Mouse (Mus musculus) layer of hippocampus, adult 9-10 months (tissue): ENCODE results near the gene Grm2.
A peak's percentile ranks its signal among the peaks of the same experiment; 100 is the strongest.

Experiments
- DNase-seq: peaks from one replicate; pipeline ENCODE4 v3.0.0; 2022; ENCODE audit warnings: low spot score

The Grm2 gene

DNA sequence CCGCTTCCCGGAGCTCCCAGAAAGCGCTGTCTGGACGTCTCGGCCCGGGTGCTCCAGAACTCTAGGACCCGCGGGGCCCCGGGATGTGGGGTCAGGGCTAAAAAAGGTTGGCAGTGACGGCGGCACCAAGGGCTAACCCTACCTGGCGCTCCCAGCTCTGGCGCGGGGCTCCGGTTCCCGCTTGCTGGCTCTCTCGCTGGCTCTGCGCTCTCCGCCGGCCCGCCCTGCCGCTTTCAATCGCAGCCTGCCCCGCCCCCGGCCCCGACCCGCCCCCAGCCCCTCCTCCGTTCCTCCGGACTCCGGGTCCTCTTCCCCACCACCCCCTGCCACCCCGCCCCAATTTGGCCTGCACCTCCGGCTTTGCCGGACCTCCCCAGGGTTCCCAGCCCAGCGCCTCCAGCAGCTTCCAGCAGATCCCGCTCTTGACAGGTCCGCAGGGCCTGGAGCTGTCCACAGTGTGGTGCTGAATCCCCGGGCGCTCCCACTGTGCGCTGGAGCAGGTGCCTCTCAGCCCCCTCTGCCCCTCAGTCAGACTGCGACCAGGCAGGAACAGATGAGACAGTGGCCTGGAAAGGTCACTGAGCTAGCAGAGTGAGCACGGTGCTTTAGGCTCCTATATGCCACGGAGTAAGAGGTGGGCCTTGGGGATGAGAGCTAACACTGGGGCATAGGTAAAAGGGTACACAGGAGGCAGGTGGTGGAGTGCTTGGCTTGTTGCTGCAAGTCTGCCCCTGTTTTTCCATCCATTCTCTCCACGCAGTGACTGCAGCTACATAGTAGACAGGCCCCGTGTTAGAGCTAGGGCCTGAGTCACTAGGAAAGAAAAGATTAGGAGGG, at the start of gene Grm2:
Gene Grm2 (minus strand): TSS at position 199 of the 837 bp plus-strand sequence.
- DNase-seq = no peak

DNA sequence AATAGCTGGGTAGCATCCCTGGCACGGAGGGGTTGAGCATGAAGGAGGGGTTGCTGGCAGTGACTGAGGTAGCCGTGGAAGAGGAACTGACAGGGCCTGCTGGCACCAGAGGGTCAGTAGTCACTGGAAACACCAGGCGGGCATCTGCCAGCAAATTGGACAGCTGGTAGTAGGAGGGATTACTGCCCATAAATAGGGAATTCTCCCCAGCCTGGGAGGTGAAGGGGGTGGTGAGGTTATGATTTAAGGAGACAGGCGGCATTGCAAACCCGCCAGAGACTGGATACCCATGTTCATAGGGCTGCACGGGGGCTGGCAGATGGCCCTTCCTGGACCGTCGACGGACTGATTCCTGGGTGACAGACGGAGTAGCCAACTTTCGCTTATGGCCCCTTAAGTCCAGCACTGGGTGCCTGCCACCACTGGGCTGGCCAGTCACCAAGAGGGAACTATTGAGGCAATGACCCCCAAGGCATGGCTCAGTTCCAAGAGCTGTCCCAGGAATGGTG, 37.1 kb upstream of the Grm2 start:
- no peak for DNase-seq

DNA sequence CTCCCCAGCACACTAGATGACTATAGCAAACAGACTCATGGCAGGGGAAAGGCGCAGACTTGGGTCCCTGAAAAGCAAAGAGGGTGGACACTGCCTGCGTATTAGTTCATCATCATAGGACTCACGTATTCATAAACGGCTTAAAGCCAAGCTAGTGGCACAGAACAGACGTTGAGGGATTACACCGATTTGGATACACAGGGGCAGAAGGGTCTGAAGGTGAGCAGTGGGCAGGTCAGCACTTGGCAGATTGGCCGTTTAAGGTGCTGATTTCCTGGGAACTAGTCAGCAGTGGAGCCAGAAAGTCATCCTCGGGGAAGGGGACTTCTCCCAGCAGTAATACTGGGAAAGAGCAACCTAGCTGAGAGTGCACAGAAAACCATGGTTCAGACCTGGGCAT, 33.0 kb upstream of the Grm2 start:
- DNase-seq = no peak

DNA sequence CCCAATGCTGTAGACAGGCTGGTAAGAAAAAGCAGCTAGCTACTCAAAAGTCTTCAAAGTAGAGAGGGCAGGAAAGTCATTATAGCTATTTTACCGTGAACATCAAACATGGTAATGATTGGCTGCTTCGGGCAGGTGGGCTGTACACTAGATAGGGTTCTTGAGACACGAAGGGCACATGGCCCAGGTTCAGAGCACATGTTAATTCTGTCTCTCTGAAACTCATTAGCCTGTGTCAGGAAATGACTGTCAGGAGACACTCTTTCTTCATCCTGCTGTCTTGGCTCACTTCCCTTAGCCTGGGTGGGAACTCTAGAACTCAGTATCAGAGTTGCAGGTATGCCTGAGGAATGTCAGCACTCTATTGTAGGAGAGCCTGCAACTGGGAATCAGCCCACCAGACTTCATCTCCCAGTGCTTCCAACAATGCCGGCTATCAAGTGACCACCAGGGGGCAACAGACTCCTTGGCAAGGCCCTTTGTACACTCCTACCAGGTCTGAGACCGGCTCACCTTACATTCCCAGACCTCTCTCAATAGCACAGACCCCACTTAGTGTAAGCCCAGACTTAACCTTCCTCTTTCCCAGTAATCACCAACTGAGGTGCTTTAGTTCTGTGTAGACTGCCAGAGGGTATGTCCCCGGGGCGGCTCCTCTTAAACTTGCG, 31.2 kb upstream of the Grm2 start:
- no peak for DNase-seq

DNA sequence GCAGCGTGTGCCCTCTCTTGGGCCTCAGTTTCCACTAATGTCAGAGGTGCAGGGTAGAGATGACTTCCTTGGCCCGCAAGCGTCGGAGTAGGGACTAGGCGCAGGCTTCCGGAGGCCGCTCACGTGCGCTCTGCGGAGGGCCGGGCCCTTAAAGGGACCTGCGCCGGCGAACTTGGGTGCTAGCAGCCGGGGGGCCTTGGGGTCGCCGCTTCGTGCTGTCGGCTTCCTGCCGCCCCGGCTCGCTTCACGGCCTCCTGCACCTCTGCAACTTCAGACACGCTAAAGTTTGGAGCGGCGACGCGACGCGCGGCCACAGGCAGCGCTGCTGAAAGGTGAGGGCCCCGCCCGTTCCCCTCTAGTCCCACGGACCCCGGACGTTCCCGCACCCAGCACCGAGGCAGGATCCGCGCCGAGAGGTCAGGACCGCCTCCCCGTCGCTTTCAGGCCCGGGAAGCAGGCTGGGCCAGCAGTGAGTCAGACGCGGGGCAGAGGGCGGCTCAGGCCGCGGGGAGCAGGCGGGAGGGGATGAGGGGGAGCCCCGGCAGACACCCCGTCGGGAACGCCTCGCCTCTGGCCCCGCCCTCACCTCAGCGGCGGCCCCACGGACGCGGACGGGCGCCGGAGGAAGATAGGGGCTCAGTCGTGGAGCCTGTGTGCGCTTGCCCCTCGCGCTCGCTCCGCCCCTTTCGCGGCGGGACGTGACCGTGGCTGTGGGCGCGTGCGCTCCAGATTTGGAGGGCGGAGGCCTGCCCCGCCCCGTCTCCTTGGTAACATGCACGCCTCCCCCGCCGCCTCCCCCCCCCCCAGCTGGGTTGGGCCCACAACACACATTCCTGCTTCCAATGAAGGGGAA, 29.6 kb upstream of the Grm2 start, which contains the start of gene Tex264:
Gene Tex264 (minus strand): TSS at position 679 of the 853 bp plus-strand sequence.
- no peak for DNase-seq

DNA sequence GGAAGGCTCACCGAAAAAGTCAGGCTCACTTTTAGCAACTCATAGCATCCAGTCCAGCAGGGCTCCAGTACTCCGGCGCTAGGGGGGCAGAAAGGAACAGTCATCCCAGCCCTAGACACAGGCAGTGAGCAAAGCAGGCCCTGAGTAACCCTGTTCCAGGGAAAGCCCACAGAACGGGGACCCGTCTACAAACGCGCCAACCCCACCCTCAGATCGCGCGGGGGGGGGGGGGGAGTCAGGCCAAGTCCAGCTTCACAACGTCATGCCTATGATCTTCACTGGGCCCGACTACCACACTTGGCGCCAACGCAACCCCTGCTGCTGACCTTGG, 29.0 kb upstream of the Grm2 start:
- no peak for DNase-seq

DNA sequence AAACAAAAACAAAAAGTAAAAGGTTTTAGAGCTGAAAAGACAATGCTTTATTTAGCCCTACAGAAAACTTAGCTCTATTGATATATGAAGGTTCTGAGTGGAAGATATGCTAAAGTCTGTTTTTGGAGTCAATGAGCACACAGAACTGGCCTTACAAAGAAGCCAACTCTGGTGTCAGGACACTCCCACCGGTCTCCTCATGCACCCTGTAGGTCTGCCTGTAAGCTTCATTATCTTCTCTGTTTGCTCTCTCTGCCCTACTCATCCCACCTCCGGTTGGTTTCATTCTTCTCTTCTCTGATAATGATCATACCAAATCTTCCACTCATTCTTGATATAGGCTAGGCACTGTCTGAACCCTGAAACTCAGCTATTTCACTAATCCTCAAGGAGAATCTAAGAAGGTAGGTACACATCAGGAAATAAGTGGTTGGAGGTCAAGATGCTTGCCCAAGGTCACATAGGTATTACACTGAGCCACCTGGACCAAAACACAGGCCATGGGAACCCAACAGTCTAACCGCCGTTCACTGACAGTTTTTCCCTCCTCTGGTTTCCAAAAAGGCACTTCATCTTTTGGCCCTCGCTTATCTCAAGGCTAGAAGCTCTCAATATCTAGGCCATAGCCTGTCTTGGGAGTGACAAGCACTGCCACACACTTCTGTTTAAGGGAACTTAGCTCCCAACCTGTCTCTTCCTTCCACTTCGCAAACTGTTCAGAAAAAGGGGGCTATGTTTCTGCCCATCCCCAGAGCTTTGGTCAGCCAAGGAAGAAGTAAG, 28.4 kb upstream of the Grm2 start:
- no peak for DNase-seq

DNA sequence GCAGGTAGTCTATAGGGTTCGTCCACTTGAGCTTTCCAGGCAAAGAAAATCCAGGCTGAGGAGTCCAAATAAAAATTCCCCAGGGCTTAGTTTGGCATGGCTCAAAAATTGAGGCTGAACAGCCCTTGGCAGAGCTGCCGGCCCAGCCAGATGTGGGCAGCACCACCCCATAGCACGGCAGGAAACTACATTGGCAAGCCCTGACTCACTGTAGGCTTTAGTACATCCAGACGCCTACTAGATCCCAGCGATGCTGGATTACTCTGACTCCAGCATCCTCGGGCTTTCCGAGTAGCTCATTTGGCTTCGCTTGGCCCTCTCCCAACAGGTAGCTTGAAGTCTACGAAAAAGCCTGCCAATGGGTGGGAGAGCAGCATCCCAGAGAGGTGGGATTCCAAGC, 25.1 kb upstream of the Grm2 start:
- no peak for DNase-seq

DNA sequence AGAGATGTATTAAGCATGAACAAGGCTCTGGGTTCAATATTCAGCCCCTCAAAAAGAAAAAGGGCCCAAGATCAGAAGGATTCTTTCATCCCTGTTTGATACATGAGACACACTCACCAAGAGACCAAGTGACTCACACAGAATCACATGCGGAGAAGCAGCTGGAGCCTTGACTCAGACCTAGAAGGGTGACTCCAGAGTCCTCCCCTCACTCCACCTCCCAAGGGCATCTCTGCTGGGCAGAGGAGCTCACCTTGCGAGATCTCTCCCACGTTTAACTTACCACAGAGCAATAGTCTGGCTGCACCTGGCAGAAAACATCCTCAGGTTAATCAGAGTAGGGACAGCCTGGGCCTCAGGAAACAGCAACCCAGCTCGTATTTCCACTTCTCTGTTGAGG, 22.4 kb upstream of the Grm2 start:
- no peak for DNase-seq

DNA sequence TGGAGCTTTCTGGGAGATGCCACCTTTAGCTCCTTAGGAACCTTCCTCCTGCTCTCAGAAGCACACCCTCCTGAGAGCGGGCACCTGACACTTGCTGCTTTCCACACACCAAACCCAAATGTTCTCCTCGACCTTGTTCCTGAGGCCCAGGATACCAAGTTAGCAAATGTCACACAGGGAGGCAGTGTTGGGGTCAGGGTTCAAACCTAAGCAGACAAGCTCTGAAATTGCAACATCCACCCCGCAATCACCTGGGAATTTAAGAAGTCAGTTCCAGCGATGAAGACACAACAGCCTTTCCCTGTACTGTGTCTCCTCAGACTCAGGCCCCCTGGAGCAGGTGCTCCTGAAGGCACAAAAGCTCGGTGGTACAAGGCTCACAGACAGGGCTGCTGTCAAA, 21.8 kb upstream of the Grm2 start:
- no peak for DNase-seq

DNA sequence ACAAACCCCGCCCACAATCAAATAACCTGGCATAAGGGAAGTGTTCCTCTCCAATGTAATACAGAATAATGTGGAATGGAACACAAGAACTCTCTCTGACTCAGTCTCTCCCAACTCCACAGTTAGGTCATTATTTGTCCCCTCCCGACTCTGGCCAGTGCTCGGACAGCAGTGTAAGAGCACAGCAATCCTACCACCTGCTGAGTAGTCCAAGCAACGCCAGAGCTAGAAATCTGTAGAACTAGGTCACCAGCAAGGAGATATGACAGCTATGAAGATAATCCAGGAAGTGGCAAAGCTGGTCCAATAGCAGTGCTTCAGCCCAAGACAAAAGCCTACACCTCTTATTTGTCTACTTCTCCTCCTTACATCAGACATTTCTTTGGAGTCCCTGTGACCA, 20.7 kb upstream of the Grm2 start:
- DNase-seq = no peak

DNA sequence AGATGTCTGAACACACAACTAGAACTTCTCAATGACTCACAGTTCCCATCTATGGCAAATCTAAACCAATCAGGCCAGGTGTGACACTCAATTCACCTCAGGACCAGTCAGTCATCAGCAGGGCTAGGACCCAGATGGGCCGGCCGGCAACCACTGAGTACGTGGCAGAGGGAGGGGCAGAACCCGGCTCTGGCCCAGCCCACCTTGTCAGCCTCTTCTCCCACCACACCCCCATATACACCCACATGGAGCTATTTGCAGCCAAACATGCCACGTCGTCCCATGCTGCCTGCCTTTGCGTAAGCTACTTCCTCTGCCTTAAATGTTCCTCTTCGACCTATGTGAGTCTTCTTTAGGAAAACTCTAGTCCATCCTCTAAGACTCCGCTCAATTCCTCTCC, 20.1 kb upstream of the Grm2 start:
- DNase-seq = no peak

DNA sequence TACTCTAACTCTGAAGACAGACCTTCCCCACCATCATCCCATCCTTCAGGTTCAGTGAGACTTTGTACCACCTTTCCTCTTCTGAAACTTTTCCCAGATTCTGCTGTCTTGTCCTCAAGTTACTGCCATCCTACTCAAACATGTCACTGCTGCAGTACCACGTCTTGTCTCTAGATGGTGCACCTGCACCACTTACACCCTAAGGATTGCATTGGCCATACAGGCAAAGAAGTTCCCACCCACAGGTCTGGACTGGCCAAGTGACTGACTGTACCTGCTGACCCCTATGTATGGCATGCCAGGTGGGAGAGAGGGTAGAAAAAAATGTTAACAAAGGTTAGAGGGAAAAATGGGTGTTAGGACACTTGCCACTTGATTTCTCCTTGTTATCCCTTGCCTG, 19.6 kb upstream of the Grm2 start:
- DNase-seq = peak; percentile 94

DNA sequence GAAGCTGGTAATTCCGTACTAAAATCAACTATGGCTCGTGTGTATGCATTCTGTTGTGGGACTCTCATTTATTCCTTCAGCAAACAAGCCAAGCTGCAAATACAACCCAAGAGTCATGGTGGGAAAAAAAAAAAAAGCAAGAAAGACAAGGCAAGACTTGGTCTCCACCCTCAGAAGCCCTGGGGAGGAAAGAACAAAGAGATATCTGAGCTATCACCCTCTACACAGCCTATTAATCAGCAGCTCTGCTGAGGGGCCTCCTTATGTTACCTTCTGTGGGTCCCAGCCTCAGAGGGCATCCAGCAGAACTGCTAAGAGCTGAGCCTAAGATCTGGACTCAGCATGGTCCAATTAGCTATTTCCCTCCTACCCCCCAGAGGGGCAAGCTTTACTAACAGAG, 18.0 kb upstream of the Grm2 start:
- DNase-seq = no peak

DNA sequence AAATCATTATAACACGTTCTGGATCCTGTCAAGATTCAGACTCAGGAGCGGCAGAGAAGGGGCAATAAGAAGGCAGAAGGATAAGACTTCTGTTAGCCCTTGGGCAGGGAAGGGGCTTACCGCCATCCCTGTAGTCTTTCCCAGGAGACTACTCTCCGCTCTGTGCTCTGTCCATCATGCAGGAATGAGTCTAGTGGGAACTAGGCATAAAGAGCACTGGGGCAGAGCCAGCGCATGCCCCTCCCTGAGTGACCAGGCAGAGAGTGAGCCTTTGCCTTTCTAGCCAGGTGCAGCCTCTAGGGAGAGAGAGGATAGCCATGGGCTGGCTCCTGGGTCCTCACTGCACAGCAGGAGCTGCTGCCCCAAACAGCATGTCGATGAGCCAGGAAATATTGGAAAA, 9.0 kb upstream of the Grm2 start:
- DNase-seq = no peak

DNA sequence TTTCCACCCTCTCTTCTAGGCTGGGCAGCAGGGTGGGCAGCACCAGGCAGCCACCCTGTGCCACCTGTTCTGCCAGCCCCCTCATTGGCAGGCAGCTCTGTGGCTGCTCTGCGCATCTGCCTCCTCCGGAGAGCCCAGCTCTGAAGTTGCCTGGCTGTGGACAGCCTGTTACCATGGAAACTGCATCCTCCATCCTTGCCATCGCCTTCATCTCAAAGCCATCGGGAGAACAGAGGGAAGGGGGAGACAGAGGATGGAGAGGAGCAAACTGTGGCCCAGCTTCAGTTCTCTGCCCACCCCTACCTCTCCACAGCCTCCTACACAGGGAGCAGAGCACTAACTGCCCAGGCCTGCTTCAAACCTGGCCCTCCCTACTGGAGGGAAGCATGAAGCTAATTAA, 8.6 kb upstream of the Grm2 start:
- DNase-seq = no peak

DNA sequence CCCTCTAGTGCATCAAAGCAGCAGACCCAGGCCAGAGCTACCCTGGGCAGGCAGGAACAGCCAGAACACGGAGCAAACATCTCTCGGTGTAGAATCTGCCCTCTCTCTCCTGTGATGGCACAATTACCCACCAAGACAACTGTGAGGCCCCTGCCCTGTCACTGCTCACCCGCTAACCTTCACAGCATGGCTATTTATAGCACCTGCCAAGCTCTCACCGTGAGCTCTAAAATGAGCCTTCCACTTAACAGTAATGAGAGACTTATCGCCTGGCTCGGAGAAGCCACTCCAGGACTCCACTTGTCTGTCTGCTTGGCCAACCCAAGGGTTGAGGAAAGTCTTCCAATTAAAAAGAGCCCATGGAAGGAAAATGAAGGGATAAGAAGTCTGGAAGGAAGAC, 7.3 kb upstream of the Grm2 start:
- no peak for DNase-seq

DNA sequence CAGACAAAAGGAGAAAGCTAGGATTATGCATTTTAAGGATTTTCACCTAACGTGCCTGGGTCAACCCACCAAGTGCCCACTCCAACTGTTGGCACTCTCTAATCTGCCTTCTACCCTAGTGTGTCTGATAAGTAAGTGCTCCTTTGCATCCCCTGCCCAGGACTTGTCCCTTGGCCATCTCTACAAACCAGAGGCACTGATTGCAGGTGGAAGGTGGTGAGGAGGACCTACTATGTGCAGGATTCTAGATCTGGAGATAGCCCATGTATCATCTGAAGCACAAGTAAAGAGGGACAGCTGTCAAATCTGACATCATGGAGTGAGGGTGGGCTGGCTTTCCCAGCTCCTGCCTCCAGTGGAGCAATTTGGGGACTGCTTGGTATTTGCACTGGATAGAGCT, 4.1 kb upstream of the Grm2 start:
- no peak for DNase-seq

DNA sequence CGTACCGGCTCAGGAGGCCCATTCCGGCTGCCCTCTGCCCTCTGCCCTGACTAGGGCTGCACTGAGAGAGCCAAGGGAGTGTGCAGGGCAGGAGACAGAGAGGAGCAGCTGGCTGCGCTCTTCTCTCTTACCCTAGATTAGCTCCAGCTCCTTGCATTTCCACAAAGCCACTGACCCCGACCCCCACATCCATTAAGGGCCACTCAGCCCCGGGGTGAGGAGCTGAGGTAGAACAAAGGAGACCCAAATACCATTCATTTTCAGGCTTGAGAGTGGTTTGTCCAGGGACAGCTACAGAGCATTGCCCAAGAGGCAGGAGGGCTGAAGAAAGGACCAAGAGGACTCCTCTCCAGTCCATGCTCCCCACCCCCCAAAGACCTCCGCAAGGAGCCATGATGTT, 3.6 kb upstream of the Grm2 start:
- no peak for DNase-seq

DNA sequence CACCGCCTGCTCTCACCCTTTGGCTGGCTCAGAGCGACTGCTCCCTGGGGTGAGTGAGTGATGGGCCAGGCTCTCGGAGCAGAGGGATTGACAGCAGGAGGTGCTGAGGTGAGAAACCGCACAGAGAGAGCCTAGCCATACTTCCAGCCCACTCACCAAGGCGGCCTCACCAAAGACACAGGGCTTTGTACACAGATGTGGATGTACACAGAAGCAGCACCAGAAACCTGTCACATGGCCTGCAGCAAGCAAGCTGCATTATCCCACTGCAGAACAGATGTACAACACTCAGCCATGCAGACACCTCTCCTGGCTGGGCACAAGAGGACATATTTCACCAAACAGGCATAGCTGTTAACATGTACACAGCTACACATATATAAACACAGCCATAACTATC, 1.7 kb upstream of the Grm2 start:
- no peak for DNase-seq

DNA sequence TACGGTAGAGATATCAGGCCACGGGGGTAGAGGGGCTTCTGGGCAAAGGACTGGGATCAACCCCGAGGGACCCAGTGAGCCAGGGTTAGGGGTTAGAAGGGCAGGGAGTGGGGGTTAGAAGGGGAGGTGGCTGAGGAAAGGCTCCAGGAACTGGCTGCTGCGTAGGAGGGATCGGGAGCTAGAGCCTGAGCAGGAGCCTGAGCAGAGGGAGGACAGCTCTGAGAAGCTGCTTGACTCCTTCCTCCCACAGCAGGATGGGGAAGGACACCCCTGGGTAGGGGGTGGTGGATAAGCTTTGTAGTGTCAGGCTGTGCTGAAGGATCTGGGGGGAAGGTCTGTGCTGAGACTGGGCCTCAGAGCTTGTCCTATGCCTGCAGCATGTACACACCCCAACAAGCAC, 938 bp upstream of the Grm2 start:
- no peak for DNase-seq

DNA sequence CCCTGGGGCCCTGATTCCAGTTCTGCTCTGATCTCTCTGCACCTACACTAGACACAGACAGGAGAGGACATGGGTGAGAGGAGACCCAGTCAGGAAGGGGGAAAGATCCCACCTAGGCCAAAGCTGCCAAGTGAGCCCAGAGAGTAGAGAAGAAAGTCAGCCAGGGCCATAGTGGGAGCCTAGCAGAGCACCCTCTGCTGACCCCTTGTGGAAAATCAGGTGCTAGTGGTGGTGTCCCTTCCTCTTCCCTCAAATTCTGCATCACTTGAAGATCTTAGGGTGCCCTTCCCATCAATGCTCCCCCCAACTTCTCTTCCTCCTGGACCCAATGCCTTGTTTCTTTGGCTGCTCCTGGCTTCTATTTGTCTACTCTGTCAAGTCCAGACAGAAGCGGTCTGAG, 3.2 kb downstream of the Grm2 start:
- no peak for DNase-seq
